Mouse (Mus musculus): ENCODE data around the gene Plxna4. TPM values are rescaled to one million over a fixed set of nuclear protein-coding genes. Genes with fewer than 3 reads are reported as not detected.

Plxna4 gene
- total and polyA plus RNA-seq, 2 experiments from 2014 or later: 10.1 to 43.4 TPM

GRCm38 (mm10) chr6:32449237-32449963 lies 138.6 kb downstream of the Plxna4 start:
- Histone ChIP-seq H3K4me1 (ENCODE audit: insufficient read depth, low read length) (0 out of 2 replicates have a peak, but pooled peaks cover 4% of the 10 kb centered on the region), H3K9ac (replicated peaks; ENCODE audit: low read length) (no peak overlapping the region), H3K36me3 (ENCODE audit: insufficient read depth, low read length) (no peaks in the 10 kb centered on the region), H3K4me3 (ENCODE audit: low read length) (no peak overlapping the region), H3K4me2 (ENCODE audit: low read depth, low read length) (no peak overlapping the region), H3K27me3 (ENCODE audit: insufficient read depth, low read length) (no peaks in the 10 kb centered on the region), H3K9me3 (ENCODE audit: low read length) (no peaks in the 10 kb centered on the region), H3K27ac (no peak overlapping the region)
- DNase-seq (ENCODE audit: low spot score): no peak
- WGBS: 78% methylated on average over 8 of the region's 8 CpGs
- no peak for ATAC-seq
- TF ChIP-seq CTCF (IDR thresholded peaks at IDR 0.05; ENCODE audit: low read depth): no peak

DNA sequence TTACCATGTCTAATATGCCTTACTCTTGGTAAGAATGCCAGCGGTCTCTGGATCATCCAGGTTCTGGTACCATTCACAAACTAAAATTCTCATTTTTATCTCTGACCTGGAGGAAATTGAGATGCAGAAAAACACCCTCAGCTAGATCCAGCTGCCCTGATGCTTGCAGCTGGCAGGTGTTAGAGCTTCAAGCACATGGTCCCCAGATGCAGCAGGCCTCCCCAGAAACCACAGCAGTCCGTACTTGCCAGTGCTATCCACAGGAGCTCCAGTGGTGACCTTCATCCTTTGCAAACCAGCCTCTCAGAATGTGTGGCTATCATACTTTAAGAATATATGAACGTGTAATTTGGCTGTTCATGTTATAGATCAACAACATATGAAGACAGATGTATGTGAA lies 139.2 kb downstream of the Plxna4 start:
- Histone ChIP-seq H3K4me3 (ENCODE audit: low read length) (no peak overlapping the region), H3K9me3 (ENCODE audit: low read length) (no peaks in the 10 kb centered on the region), H3K4me2 (ENCODE audit: low read depth, low read length) (no peak overlapping the region), H3K9ac (replicated peaks; ENCODE audit: low read length) (no peak overlapping the region), H3K4me1 (ENCODE audit: insufficient read depth, low read length) (0 out of 2 replicates have a peak, but pooled peaks cover 4% of the 10 kb centered on the region), H3K27ac (no peak overlapping the region), H3K27me3 (ENCODE audit: insufficient read depth, low read length) (no peaks in the 10 kb centered on the region), H3K36me3 (ENCODE audit: insufficient read depth, low read length) (no peaks in the 10 kb centered on the region)
- DNase-seq (ENCODE audit: low spot score) (no peak), ATAC-seq (no peak)
- TF ChIP-seq CTCF (IDR thresholded peaks at IDR 0.05; ENCODE audit: low read depth): no peak
- WGBS: 87% methylated on average over 3 of the region's 3 CpGs

DNA sequence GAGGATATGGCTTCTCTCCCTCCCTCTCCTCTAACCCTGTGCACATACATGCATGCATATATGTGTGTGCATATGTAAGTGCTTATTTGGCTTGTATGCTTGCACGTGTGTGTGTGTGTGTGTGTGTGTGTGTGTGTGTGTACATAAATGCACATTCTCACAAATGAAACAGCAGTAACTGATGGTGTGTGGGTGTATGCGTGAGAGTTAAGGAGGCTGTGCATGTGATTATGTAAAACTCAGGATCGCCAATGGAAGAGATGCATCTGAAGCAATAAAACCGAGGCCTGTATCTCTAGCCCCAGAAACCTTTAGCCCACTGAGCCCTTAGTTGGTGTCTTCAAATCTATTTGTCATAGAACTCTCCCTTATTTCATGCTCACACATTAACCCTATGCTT lies 141.7 kb downstream of the Plxna4 start:
- Histone ChIP-seq H3K9ac (replicated peaks; ENCODE audit: low read length) (no peak overlapping the region), H3K4me1 (ENCODE audit: insufficient read depth, low read length) (0 out of 2 replicates have a peak, but pooled peaks cover 4% of the 10 kb centered on the region), H3K27me3 (ENCODE audit: insufficient read depth, low read length) (no peaks in the 10 kb centered on the region), H3K27ac (no peak overlapping the region), H3K36me3 (ENCODE audit: insufficient read depth, low read length) (no peaks in the 10 kb centered on the region), H3K9me3 (ENCODE audit: low read length) (no peaks in the 10 kb centered on the region), H3K4me2 (ENCODE audit: low read depth, low read length) (no peak overlapping the region), H3K4me3 (ENCODE audit: low read length) (no peak overlapping the region)
- DNase-seq (ENCODE audit: low spot score) (no peak), ATAC-seq (no peak)
- 83% methylated on average over 4 of the region's 4 CpGs for WGBS
- no peak for TF ChIP-seq CTCF (IDR thresholded peaks at IDR 0.05; ENCODE audit: low read depth)

GRCm38 (mm10) chr6:32445246-32445645 lies 142.7 kb downstream of the Plxna4 start:
- 0 out of 2 replicates have a peak, but pooled peaks cover 4% of the 10 kb centered on the region for H3K4me1 ChIP-seq (ENCODE audit: insufficient read depth, low read length)
- no peaks in the 10 kb centered on the region for H3K36me3 ChIP-seq (ENCODE audit: insufficient read depth, low read length)
- DNase-seq (ENCODE audit: low spot score) (no peak), ATAC-seq (no peak)
- H3K4me2 ChIP-seq (ENCODE audit: low read depth, low read length): no peak overlapping the region
- no peaks in the 10 kb centered on the region for H3K9me3 ChIP-seq (ENCODE audit: low read length)
- no peak overlapping the region for H3K9ac ChIP-seq (replicated peaks; ENCODE audit: low read length)
- no peak overlapping the region for H3K4me3 ChIP-seq (ENCODE audit: low read length)
- no peak for TF ChIP-seq CTCF (IDR thresholded peaks at IDR 0.05; ENCODE audit: low read depth)
- no peaks in the 10 kb centered on the region for H3K27me3 ChIP-seq (ENCODE audit: insufficient read depth, low read length)
- no peak overlapping the region for H3K27ac ChIP-seq
- WGBS: 62% methylated on average over 2 of the region's 2 CpGs

GRCm38 (mm10) chr6:32444393-32444792 lies 143.6 kb downstream of the Plxna4 start:
- Histone ChIP-seq H3K36me3 (ENCODE audit: insufficient read depth, low read length) (no peaks in the 10 kb centered on the region), H3K27ac (no peak overlapping the region), H3K4me2 (ENCODE audit: low read depth, low read length) (no peak overlapping the region), H3K9me3 (ENCODE audit: low read length) (no peaks in the 10 kb centered on the region), H3K27me3 (ENCODE audit: insufficient read depth, low read length) (no peaks in the 10 kb centered on the region), H3K9ac (replicated peaks; ENCODE audit: low read length) (no peak overlapping the region), H3K4me1 (ENCODE audit: insufficient read depth, low read length) (0 out of 2 replicates have a peak, but pooled peaks cover 4% of the 10 kb centered on the region), H3K4me3 (ENCODE audit: low read length) (no peak overlapping the region)
- DNase-seq (ENCODE audit: low spot score) (peak; percentile 59), ATAC-seq (peak; percentile 55)
- 52% methylated on average over 2 of the region's 2 CpGs for WGBS
- TF ChIP-seq CTCF (IDR thresholded peaks at IDR 0.05; ENCODE audit: low read depth): no peak

- TF ChIP-seq CTCF (IDR thresholded peaks at IDR 0.05; ENCODE audit: low read depth): no peak
- Histone ChIP-seq H3K4me2 (ENCODE audit: low read depth, low read length) (no peak overlapping the region), H3K9me3 (ENCODE audit: low read length) (no peaks in the 10 kb centered on the region), H3K4me3 (ENCODE audit: low read length) (no peak overlapping the region), H3K4me1 (ENCODE audit: insufficient read depth, low read length) (0 out of 2 replicates have a peak, but pooled peaks cover 4% of the 10 kb centered on the region), H3K27ac (no peak overlapping the region), H3K27me3 (ENCODE audit: insufficient read depth, low read length) (no peaks in the 10 kb centered on the region), H3K36me3 (ENCODE audit: insufficient read depth, low read length) (no peaks in the 10 kb centered on the region), H3K9ac (replicated peaks; ENCODE audit: low read length) (no peak overlapping the region)
- no peak for ATAC-seq
- WGBS: 79% methylated on average over 1 of the region's 1 CpGs
- no peak for DNase-seq (ENCODE audit: low spot score)
These were observed 144.3 kb downstream of the Plxna4 start for GRCm38 (mm10) chr6:32443679-32444078.

- ATAC-seq: no peak
- Histone ChIP-seq H3K27me3 (ENCODE audit: insufficient read depth, low read length) (no peaks in the 10 kb centered on the region), H3K4me2 (ENCODE audit: low read depth, low read length) (no peak overlapping the region), H3K27ac (no peak overlapping the region), H3K4me1 (ENCODE audit: insufficient read depth, low read length) (peaks cover 3% of the 10 kb centered on the region; the same call in 1 of the 2 replicates), H3K9me3 (ENCODE audit: low read length) (no peaks in the 10 kb centered on the region), H3K36me3 (ENCODE audit: insufficient read depth, low read length) (no peaks in the 10 kb centered on the region), H3K9ac (replicated peaks; ENCODE audit: low read length) (no peak overlapping the region), H3K4me3 (ENCODE audit: low read length) (no peak overlapping the region)
- DNase-seq (ENCODE audit: low spot score): no peak
- no peak for TF ChIP-seq CTCF (IDR thresholded peaks at IDR 0.05; ENCODE audit: low read depth)
- WGBS: 61% methylated on average over 2 of the region's 2 CpGs
These were observed 148.6 kb downstream of the Plxna4 start for GRCm38 (mm10) chr6:32439434-32439833.
